Mouse (Mus musculus): ENCODE measurements around the gene Cttnbp2nl. TPM values are rescaled to one million over a fixed set of nuclear protein-coding genes. Genes with fewer than 3 reads are reported as not detected.

The Cttnbp2nl gene
- total RNA-seq, 1 experiment = 13.5 TPM

- no peak for DNase-seq (ENCODE audit: low read depth, low spot score)
- no peak overlapping the region for H3K9ac ChIP-seq (ENCODE audit: insufficient read depth, low read depth, low read length, poor library complexity, severe bottlenecking)
- TF ChIP-seq ZNF384 (IDR thresholded peaks at IDR 0.05; ENCODE audit: low read depth, low read length) (no peak), HCFC1 (IDR thresholded peaks at IDR 0.05; ENCODE audit: borderline replicate concordance, insufficient read depth, low read length) (no peak), ZC3H11A (IDR thresholded peaks at IDR 0.05; ENCODE audit: borderline replicate concordance, low read depth, low read length) (no peak), MAFK (IDR thresholded peaks at IDR 0.05; ENCODE audit: insufficient read depth, low read depth, low read length) (no peak)
- no peak overlapping the region for H3K4me3 ChIP-seq (ENCODE audit: insufficient read depth in 1 of 2, low read depth in 1 of 2, low read length in 2 of 2, poor library complexity in 1 of 2, severe bottlenecking in 1 of 2)
- H3K4me1 ChIP-seq (ENCODE audit: control insufficient read depth in 2 of 2, insufficient read depth in 2 of 2, low read length in 2 of 2, poor library complexity in 1 of 2) = peaks cover 3 to 15% of the 10 kb centered on the region in 2 experiments
- H3K27ac ChIP-seq (ENCODE audit: insufficient read depth, low read depth, low read length, poor library complexity, severe bottlenecking) = no peak overlapping the region
- in situ Hi-C loops (cut with MboI; ENCODE audit: low sequenced_read_pairs in 2 of 2, unreplicated experiment in 2 of 2) = no loop called here
- H3K9me3 ChIP-seq (ENCODE audit: control insufficient read depth, insufficient read depth, low read depth, low read length) = no peaks in the 10 kb centered on the region
- no peaks in the 10 kb centered on the region; the same call in 1 of the 2 replicates for H3K36me3 ChIP-seq (ENCODE audit: control insufficient read depth, insufficient read depth, low read length, poor library complexity, severe bottlenecking)
Observed at GRCm38 (mm10) chr3:105040002-105040401, 12.9 kb downstream of the Cttnbp2nl start.

- Histone ChIP-seq H3K4me1 (ENCODE audit: control insufficient read depth in 2 of 2, insufficient read depth in 2 of 2, low read length in 2 of 2, poor library complexity in 1 of 2) (peaks cover 1 to 12% of the 10 kb centered on the region in 2 experiments), H3K27ac (ENCODE audit: insufficient read depth, low read depth, low read length, poor library complexity, severe bottlenecking) (no peak overlapping the region), H3K4me3 (ENCODE audit: insufficient read depth in 1 of 2, low read depth in 1 of 2, low read length in 2 of 2, poor library complexity in 1 of 2, severe bottlenecking in 1 of 2) (no peak overlapping the region), H3K9ac (ENCODE audit: insufficient read depth, low read depth, low read length, poor library complexity, severe bottlenecking) (no peak overlapping the region; the same call in 1 of the 2 replicates), H3K36me3 (ENCODE audit: control insufficient read depth, insufficient read depth, low read length, poor library complexity, severe bottlenecking) (no peaks in the 10 kb centered on the region; the same call in 1 of the 2 replicates), H3K9me3 (ENCODE audit: control insufficient read depth, insufficient read depth, low read depth, low read length) (no peaks in the 10 kb centered on the region)
- no peak for DNase-seq (ENCODE audit: low read depth, low spot score)
- TF ChIP-seq CHD2 (IDR thresholded peaks at IDR 0.05; ENCODE audit: low read depth, low read length) (no peak), MAFK (IDR thresholded peaks at IDR 0.05; ENCODE audit: insufficient read depth, low read depth, low read length) (no peak), ZC3H11A (IDR thresholded peaks at IDR 0.05; ENCODE audit: borderline replicate concordance, low read depth, low read length) (no peak), ZNF384 (IDR thresholded peaks at IDR 0.05; ENCODE audit: low read depth, low read length) (no peak), HCFC1 (IDR thresholded peaks at IDR 0.05; ENCODE audit: borderline replicate concordance, insufficient read depth, low read length) (no peak)
- in situ Hi-C loops (cut with MboI; ENCODE audit: low sequenced_read_pairs in 2 of 2, unreplicated experiment in 2 of 2) = no loop called here
Observed at GRCm38 (mm10) chr3:105037240-105037770, 15.6 kb downstream of the Cttnbp2nl start.

- in situ Hi-C loops (cut with MboI; ENCODE audit: low sequenced_read_pairs in 2 of 2, unreplicated experiment in 2 of 2) = no loop called here
Observed at GRCm38 (mm10) chr3:105036281-105036847, 16.6 kb downstream of the Cttnbp2nl start.

GRCm38 (mm10) chr3:105023371-105024005 lies 29.5 kb downstream of the Cttnbp2nl start:
- no peak for TF ChIP-seq ZNF384 (IDR thresholded peaks at IDR 0.05; ENCODE audit: low read depth, low read length)
- Histone ChIP-seq H3K36me3 (ENCODE audit: control insufficient read depth, insufficient read depth, low read length, poor library complexity, severe bottlenecking) (no peaks in the 10 kb centered on the region), H3K4me3 (ENCODE audit: insufficient read depth in 1 of 2, low read depth in 1 of 2, low read length in 2 of 2, poor library complexity in 1 of 2, severe bottlenecking in 1 of 2) (no peak overlapping the region), H3K9me3 (ENCODE audit: control insufficient read depth, insufficient read depth, low read depth, low read length) (no peaks in the 10 kb centered on the region), H3K27ac (ENCODE audit: insufficient read depth, low read depth, low read length, poor library complexity, severe bottlenecking) (no peak overlapping the region), H3K4me1 (ENCODE audit: control insufficient read depth in 2 of 2, insufficient read depth in 2 of 2, low read length in 2 of 2, poor library complexity in 1 of 2) (0 out of 4 replicates have a peak, but pooled peaks cover 0 to 2% of the 10 kb centered on the region in 2 experiments), H3K9ac (ENCODE audit: insufficient read depth, low read depth, low read length, poor library complexity, severe bottlenecking) (no peak overlapping the region)
- in situ Hi-C loops (cut with MboI; ENCODE audit: low sequenced_read_pairs in 2 of 2, unreplicated experiment in 2 of 2) = no loop called here
- no peak for DNase-seq (ENCODE audit: low read depth, low spot score)

More at GRCm38 (mm10) chr3:105036281-105036847, 16.6 kb downstream of the Cttnbp2nl start:
- no peak for DNase-seq (ENCODE audit: low read depth, low spot score)
- H3K4me1 ChIP-seq (ENCODE audit: control insufficient read depth in 2 of 2, insufficient read depth in 2 of 2, low read length in 2 of 2, poor library complexity in 1 of 2) = peaks cover 1 to 12% of the 10 kb centered on the region in 2 experiments
- no peaks in the 10 kb centered on the region for H3K9me3 ChIP-seq (ENCODE audit: control insufficient read depth, insufficient read depth, low read depth, low read length)
- no peak overlapping the region for H3K9ac ChIP-seq (ENCODE audit: insufficient read depth, low read depth, low read length, poor library complexity, severe bottlenecking)
- no peak for TF ChIP-seq HCFC1 (IDR thresholded peaks at IDR 0.05; ENCODE audit: borderline replicate concordance, insufficient read depth, low read length)
- no peak for TF ChIP-seq MAFK (IDR thresholded peaks at IDR 0.05; ENCODE audit: insufficient read depth, low read depth, low read length)
- no peak for TF ChIP-seq ZNF384 (IDR thresholded peaks at IDR 0.05; ENCODE audit: low read depth, low read length)
- no peak for TF ChIP-seq ZC3H11A (IDR thresholded peaks at IDR 0.05; ENCODE audit: borderline replicate concordance, low read depth, low read length)
- TF ChIP-seq CHD2 (IDR thresholded peaks at IDR 0.05; ENCODE audit: low read depth, low read length) = no peak
- H3K36me3 ChIP-seq (ENCODE audit: control insufficient read depth, insufficient read depth, low read length, poor library complexity, severe bottlenecking) = no peaks in the 10 kb centered on the region; the same call in 1 of the 2 replicates
- no peak overlapping the region for H3K4me3 ChIP-seq (ENCODE audit: insufficient read depth in 1 of 2, low read depth in 1 of 2, low read length in 2 of 2, poor library complexity in 1 of 2, severe bottlenecking in 1 of 2)
- H3K27ac ChIP-seq (ENCODE audit: insufficient read depth, low read depth, low read length, poor library complexity, severe bottlenecking) = no peak overlapping the region

All from ES-E14 (cell line).